Mouse (Mus musculus) erythroblast, embryonic 14.5 days (primary cell): ENCODE data around the gene Dlk2. TPM values are rescaled to one million over a fixed set of nuclear protein-coding genes. Genes with fewer than 3 reads are reported as not detected.

ENCODE experiments used
- H3K27me3 ChIP-seq: 2 replicates; pipeline ENCODE4 v1.6.1; 2012; ENCODE audit warnings: inconsistent platforms; ENCODE audit not compliant: control insufficient read depth
- H3K36me3 ChIP-seq: 2 replicates; pipeline ENCODE4 v1.6.1; 2012; ENCODE audit warnings: mild to moderate bottlenecking, inconsistent platforms; ENCODE audit not compliant: control insufficient read depth
- H3K4me1 ChIP-seq: 2 replicates; pipeline ENCODE4 v1.6.1; 2012; ENCODE audit warnings: inconsistent platforms; ENCODE audit not compliant: control insufficient read depth
- H3K4me3 ChIP-seq: replicated peaks from 2 replicates; pipeline ENCODE3; 2012; ENCODE audit warnings: moderate library complexity, mild to moderate bottlenecking, inconsistent platforms
- H3K9me3 ChIP-seq: 2 replicates; pipeline ENCODE4 v1.6.1; 2012; ENCODE audit warnings: low read length, inconsistent platforms, mixed read lengths; ENCODE audit not compliant: control insufficient read depth
- GATA1 ChIP-seq: IDR thresholded peaks from 2 replicates; pipeline ENCODE4 v1.6.1; 2012; ENCODE audit warnings: low read length, inconsistent platforms, mixed read lengths
- TAL1 ChIP-seq: IDR thresholded peaks from 3 replicates; pipeline ENCODE4 v1.6.1; 2012; ENCODE audit warnings: low read length, inconsistent platforms, mixed read lengths
- polyA plus RNA-seq: library from polyadenylated mRNA; stranded (reverse); fragments of >175 nt; gene quantifications from 2 replicates; pipeline ENCODE4 v1.2.3, GENCODE M21; 2012

Dlk2 gene
- not detected in 2 replicates for polyA plus RNA-seq

DNA sequence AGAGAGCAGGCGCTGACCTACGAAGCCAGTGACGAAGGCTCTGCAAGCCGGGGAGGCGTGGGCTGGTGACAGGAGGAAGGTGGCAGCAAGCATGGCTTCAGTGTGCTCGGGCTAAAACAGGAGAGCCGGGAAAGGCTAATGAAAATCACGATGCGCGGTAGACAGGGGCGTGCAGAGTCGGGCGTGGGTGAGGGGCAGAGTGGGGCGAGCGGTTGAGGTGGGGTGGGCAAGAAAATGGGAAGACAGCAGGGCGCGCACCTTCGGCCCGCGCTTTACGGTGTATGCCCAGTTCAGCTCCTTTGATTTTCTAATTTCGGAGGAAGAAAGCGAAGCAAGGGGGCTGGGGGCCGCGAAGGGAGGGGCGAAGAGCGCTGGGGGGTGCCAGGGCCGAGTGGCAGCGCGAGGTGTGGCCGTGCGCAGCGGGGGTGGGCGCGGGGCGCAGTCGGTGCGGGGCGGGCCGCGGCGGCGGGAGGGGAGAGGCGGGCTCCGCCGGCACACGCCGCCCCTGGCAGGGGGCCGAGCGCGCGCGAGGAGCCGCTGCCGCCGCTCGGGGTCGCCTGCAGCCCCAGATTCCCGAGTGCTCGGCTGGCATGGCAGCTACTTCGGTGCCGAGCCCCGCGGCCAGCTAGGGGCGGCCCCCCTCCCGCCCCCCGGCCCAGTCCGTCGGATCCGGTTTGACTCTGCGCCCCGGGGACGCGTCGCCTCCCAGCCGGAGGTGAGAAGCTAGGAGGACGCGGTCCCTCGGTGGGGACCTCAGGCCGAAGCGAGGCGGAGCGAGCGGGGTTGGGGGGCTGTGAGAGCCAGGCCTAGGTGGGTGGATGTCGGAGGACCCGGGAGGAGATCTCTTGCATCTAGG is at the start of gene Dlk2:
Gene Dlk2, plus strand, starts transcription at position 58 of the 856 bp plus-strand sequence.
- TF ChIP-seq TAL1 (no peak), GATA1 (no peak)
- peak within 1 kb of the TSS; percentile 14 for H3K4me3 ChIP-seq
- peaks cover 69% of the 10 kb centered on the region for H3K27me3 ChIP-seq

DNA sequence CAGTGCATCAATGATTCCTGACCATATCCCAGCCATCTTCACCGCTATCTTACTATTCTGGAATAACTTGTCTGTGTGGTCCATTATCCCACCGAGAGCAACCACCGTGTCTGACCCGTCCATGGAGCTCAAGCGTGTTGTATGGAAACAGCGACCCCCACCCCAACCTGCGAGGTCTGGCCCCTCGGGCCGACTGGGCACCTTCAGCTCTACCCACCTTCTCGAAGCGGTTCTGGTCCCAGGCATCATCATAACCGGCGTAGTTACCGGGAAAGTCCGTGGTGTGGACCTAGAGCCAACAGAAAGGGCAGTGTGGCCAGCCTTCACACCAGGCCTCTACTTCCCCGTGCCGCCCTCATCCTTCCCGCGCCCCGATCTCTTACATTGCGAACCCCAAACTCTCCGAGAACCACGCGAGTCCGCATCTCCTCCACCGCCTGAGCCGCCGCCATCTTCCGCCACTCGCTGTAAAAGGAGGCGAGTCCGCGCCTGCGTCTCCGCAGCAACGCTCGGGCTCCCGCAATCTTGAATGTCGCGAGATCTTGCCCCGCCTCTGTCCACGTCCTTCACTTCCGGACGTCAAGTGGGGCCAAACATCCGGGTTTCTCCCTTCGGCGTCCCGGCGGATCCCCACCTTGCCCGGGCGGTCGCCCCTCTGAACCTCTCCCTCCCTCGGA is 49.6 kb upstream of the Dlk2 start, which contains the start of the genes Polr1c and Yipf3:
Gene Polr1c, minus strand, starts transcription at position 543 of the 677 bp plus-strand sequence.
Gene Yipf3, plus strand, starts transcription at position 569 of the 677 bp plus-strand sequence.
- Histone ChIP-seq H3K4me1 (peaks cover 41% of the 10 kb centered on the region), H3K36me3 (peaks cover 84% of the 10 kb centered on the region), H3K4me3 (peak within 1 kb of the TSS; percentile 67), H3K27me3 (no peaks in the 10 kb centered on the region), H3K9me3 (no peaks in the 10 kb centered on the region)
- TF ChIP-seq TAL1 (no peak), GATA1 (no peak)

More for the DNA sequence above, at the start of gene Dlk2:
- no peaks in the 10 kb centered on the region for H3K36me3 ChIP-seq
- H3K4me1 ChIP-seq = peaks cover 10% of the 10 kb centered on the region
- peaks cover 7% of the 10 kb centered on the region; the same call in 1 of the 2 replicates for H3K9me3 ChIP-seq

DNA sequence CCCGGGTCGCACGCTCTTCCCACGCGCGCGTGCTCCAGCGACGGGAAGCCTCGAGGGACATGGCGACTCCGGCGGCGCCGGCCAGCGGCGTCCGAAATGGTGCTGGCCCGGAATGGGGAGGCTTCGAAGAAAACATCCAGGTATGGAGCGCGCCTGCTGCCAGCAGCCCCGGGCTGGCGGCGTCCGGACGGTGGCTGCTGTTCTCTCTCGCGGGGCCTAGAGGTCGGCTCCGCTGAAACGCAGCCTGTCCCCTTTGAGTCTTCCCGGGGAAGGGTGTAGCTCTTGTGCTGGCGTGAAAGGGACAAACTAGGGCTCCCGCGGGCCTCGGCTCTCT is 49.1 kb upstream of the Dlk2 start:
- Histone ChIP-seq H3K4me3 (peak overlapping the region; percentile 67), H3K9me3 (no peaks in the 10 kb centered on the region), H3K4me1 (peaks cover 46% of the 10 kb centered on the region), H3K27me3 (peaks cover 4% of the 10 kb centered on the region), H3K36me3 (peaks cover 81% of the 10 kb centered on the region)
- TF ChIP-seq TAL1 (no peak), GATA1 (no peak)

- no peaks in the 10 kb centered on the region; the same call in 1 of the 2 replicates for H3K9me3 ChIP-seq
- TF ChIP-seq GATA1 (no peak), TAL1 (no peak)
- peaks cover 53% of the 10 kb centered on the region for H3K4me1 ChIP-seq
- H3K27me3 ChIP-seq = peaks cover 34% of the 10 kb centered on the region
- H3K4me3 ChIP-seq = no peak overlapping the region
- peaks cover 50% of the 10 kb centered on the region for H3K36me3 ChIP-seq
These were observed 46.0 kb upstream of the Dlk2 start for GRCm38 (mm10) chr17:46251174-46251573.

- TF ChIP-seq GATA1 = no peak
- TF ChIP-seq TAL1 = no peak
- H3K4me3 ChIP-seq = no peak overlapping the region
- peaks cover 40% of the 10 kb centered on the region for H3K4me1 ChIP-seq
- peaks cover 37% of the 10 kb centered on the region for H3K27me3 ChIP-seq
- no peaks in the 10 kb centered on the region; the same call in 1 of the 2 replicates for H3K9me3 ChIP-seq
- peaks cover 52% of the 10 kb centered on the region for H3K36me3 ChIP-seq
These were observed 44.4 kb upstream of the Dlk2 start for GRCm38 (mm10) chr17:46252571-46253451.

- Histone ChIP-seq H3K36me3 (peaks cover 59% of the 10 kb centered on the region), H3K4me3 (peak within 1 kb of the TSS; percentile 58), H3K27me3 (peaks cover 37% of the 10 kb centered on the region), H3K4me1 (peaks cover 36% of the 10 kb centered on the region), H3K9me3 (no peaks in the 10 kb centered on the region; the same call in 1 of the 2 replicates)
- TF ChIP-seq GATA1 (no peak), TAL1 (no peak)
These were observed 43.7 kb upstream of the Dlk2 start, which contains the start of gene Lrrc73 for GRCm38 (mm10) chr17:46253452-46254084. Gene Lrrc73 (plus strand): TSS chr17:46253531.

DNA sequence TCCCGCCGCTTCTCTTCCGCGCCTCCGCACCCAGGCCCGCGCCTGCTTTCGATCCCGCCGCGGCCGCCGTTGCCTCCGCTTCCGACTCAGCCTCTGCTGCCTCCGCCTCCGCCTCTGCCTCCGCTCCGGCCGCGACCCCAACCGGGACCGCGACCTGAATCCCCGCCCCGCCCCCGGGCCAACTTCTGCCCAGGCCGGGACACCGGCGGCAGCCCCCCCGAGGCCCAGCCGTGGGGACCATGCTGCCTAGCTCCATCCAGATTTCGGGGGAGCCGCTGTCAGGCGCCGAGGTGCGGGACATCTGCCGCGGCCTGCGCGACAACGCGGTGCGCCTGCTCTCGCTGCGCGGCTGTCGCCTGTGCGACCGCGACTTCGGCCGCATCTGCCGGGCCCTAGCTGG is 43.1 kb upstream of the Dlk2 start:
- no peaks in the 10 kb centered on the region; the same call in 1 of the 2 replicates for H3K9me3 ChIP-seq
- H3K27me3 ChIP-seq = peaks cover 37% of the 10 kb centered on the region
- peaks cover 59% of the 10 kb centered on the region for H3K36me3 ChIP-seq
- peak overlapping the region; percentile 58 for H3K4me3 ChIP-seq
- H3K4me1 ChIP-seq = peaks cover 32% of the 10 kb centered on the region
- TF ChIP-seq TAL1 (no peak), GATA1 (no peak)

- peaks cover 59% of the 10 kb centered on the region for H3K36me3 ChIP-seq
These were observed 42.1 kb upstream of the Dlk2 start for GRCm38 (mm10) chr17:46255147-46255546.

More at GRCm38 (mm10) chr17:46255147-46255546, 42.1 kb upstream of the Dlk2 start:
- peaks cover 37% of the 10 kb centered on the region for H3K27me3 ChIP-seq
- TF ChIP-seq TAL1 (no peak), GATA1 (no peak)
- peaks cover 23% of the 10 kb centered on the region for H3K4me1 ChIP-seq
- H3K4me3 ChIP-seq = no peak overlapping the region
- H3K9me3 ChIP-seq = no peaks in the 10 kb centered on the region; the same call in 1 of the 2 replicates
